Mouse (Mus musculus) midbrain, embryonic 16.5 days (tissue): ENCODE measurements around the gene Plcd3. TPM values are rescaled to one million over a fixed set of nuclear protein-coding genes. Genes with fewer than 3 reads are reported as not detected.

ENCODE experiments used
- ATAC-seq: fragments of 200-750 bp; cut with Nextera tagmentation; 2 replicates; pipeline ENCODE4 v1.8.0; 2017; ENCODE audit warnings: moderate TSS enrichment
- H3K27ac ChIP-seq: fragments of 300-500 bp; sonication (generic); 2 replicates; pipeline ENCODE4 v1.5.1; 2014; ENCODE audit warnings: mild to moderate bottlenecking, low read length, mixed read lengths
- H3K27me3 ChIP-seq: fragments of 300-500 bp; sonication (generic); 2 replicates; pipeline ENCODE4 v1.6.1; 2014; ENCODE audit warnings: low read depth, low read length, mixed read lengths; ENCODE audit not compliant: control insufficient read depth, insufficient read depth
- H3K36me3 ChIP-seq: fragments of 300-500 bp; sonication (generic); 2 replicates; pipeline ENCODE4 v1.6.1; 2014; ENCODE audit warnings: mild to moderate bottlenecking, low read length, moderate library complexity, mixed read lengths; ENCODE audit not compliant: control insufficient read depth, insufficient read depth
- H3K4me1 ChIP-seq: fragments of 300-500 bp; sonication (generic); 2 replicates; pipeline ENCODE4 v1.6.1; 2014; ENCODE audit warnings: mild to moderate bottlenecking, low read length, mixed read lengths; ENCODE audit not compliant: control insufficient read depth, insufficient read depth
- H3K4me2 ChIP-seq: fragments of 300-500 bp; sonication (generic); 2 replicates; pipeline ENCODE4 v1.6.1; 2014; ENCODE audit warnings: mild to moderate bottlenecking, low read length, mixed read lengths
- H3K4me3 ChIP-seq: fragments of 300-500 bp; sonication (generic); 2 replicates; pipeline ENCODE4 v1.5.1; 2014; ENCODE audit warnings: low read depth, mild to moderate bottlenecking, low read length, moderate library complexity, mixed read lengths
- H3K9ac ChIP-seq: fragments of 300-500 bp; sonication (generic); 2 replicates; pipeline ENCODE4 v1.6.1; 2014; ENCODE audit warnings: low read depth, low read length, mixed read lengths
- H3K9me3 ChIP-seq: fragments of 300-500 bp; sonication (generic); replicated peaks from 2 replicates; pipeline ENCODE4 v1.6.1; 2014; ENCODE audit warnings: mild to moderate bottlenecking, low read length, mixed read lengths; ENCODE audit not compliant: control insufficient read depth, poor library complexity, severe bottlenecking
- WGBS: fragments of 180-500 bp; shearing (Covaris S2); extraction: QIAGEN DNeasy Blood & Tissue Kit; methylation state at CpG from one replicate; pipeline ENCODE4 v1.1.7; 2014; 5-methylcytosine and 5-hydroxymethylcytosine counted together
- polyA plus RNA-seq: library from polyadenylated mRNA; unstranded; fragments of >200 nt; fragmentation: Nextera tagmentation; extraction: Ambion mirVana; gene quantifications from 2 replicates; pipeline ENCODE4 v1.2.1, GENCODE M21; 2015

Plcd3 gene
- polyA plus RNA-seq, 1 experiment from 2014 or later = 3.6 TPM

GRCm38 (mm10) chr11:103120315-103120714 is 18.9 kb upstream of the Plcd3 start:
- no peak overlapping the region for H3K9ac ChIP-seq
- H3K27me3 ChIP-seq = no peaks in the 10 kb centered on the region
- H3K9me3 ChIP-seq = no peaks in the 10 kb centered on the region
- H3K27ac ChIP-seq = no peak overlapping the region
- H3K4me1 ChIP-seq = peaks cover 18% of the 10 kb centered on the region
- no peak overlapping the region for H3K4me3 ChIP-seq
- no peaks in the 10 kb centered on the region for H3K36me3 ChIP-seq
- no peak overlapping the region for H3K4me2 ChIP-seq
- WGBS = 77% methylated on average over 5 of the region's 5 CpGs
- ATAC-seq = no peak

GRCm38 (mm10) chr11:103119609-103120008 is 18.2 kb upstream of the Plcd3 start:
- no peaks in the 10 kb centered on the region for H3K36me3 ChIP-seq
- H3K27me3 ChIP-seq = no peaks in the 10 kb centered on the region
- no peaks in the 10 kb centered on the region for H3K9me3 ChIP-seq
- no peak overlapping the region for H3K9ac ChIP-seq
- H3K4me1 ChIP-seq = peaks cover 21% of the 10 kb centered on the region
- ATAC-seq = no peak
- WGBS = 51% methylated on average over 5 of the region's 5 CpGs
- no peak overlapping the region for H3K4me3 ChIP-seq
- H3K4me2 ChIP-seq = no peak overlapping the region
- H3K27ac ChIP-seq = no peak overlapping the region

- H3K4me3 ChIP-seq = peak overlapping the region; percentile 0; the same call in 1 of the 2 replicates
- H3K4me1 ChIP-seq = peaks cover 22% of the 10 kb centered on the region
- WGBS = 78% methylated on average over 2 of the region's 2 CpGs
- H3K4me2 ChIP-seq = peak overlapping the region; percentile 93
- H3K27ac ChIP-seq = no peak overlapping the region
- H3K36me3 ChIP-seq = no peaks in the 10 kb centered on the region
- ATAC-seq = no peak
- H3K27me3 ChIP-seq = no peaks in the 10 kb centered on the region
- H3K9me3 ChIP-seq = no peaks in the 10 kb centered on the region
- peak overlapping the region; percentile 20; the same call in 1 of the 2 replicates for H3K9ac ChIP-seq
Measured at GRCm38 (mm10) chr11:103118866-103119265, 17.4 kb upstream of the Plcd3 start.

GRCm38 (mm10) chr11:103117591-103118009 is 16.1 kb upstream of the Plcd3 start:
- H3K4me1 ChIP-seq = peaks cover 22% of the 10 kb centered on the region
- peak overlapping the region; percentile 51 for H3K4me3 ChIP-seq
- no peaks in the 10 kb centered on the region for H3K36me3 ChIP-seq
- H3K4me2 ChIP-seq = peak overlapping the region; percentile 93
- H3K9ac ChIP-seq = peak overlapping the region; percentile 72
- no peaks in the 10 kb centered on the region for H3K9me3 ChIP-seq
- H3K27ac ChIP-seq = peak overlapping the region; percentile 54
- WGBS = under 1% methylated on average over 38 of the region's 38 CpGs
- ATAC-seq = no peak
- H3K27me3 ChIP-seq = peaks cover 10% of the 10 kb centered on the region; the same call in 1 of the 2 replicates

- Histone ChIP-seq H3K4me3 (peak overlapping the region; percentile 51), H3K36me3 (no peaks in the 10 kb centered on the region), H3K9ac (peak overlapping the region; percentile 72), H3K4me1 (peaks cover 24% of the 10 kb centered on the region), H3K27ac (peak overlapping the region; percentile 77), H3K4me2 (peak overlapping the region; percentile 93), H3K27me3 (peaks cover 15% of the 10 kb centered on the region), H3K9me3 (no peaks in the 10 kb centered on the region)
- 0% methylated on average over 35 of the region's 35 CpGs for WGBS
- ATAC-seq = peak; percentile 19; the same call in 1 of the 2 replicates
Measured at GRCm38 (mm10) chr11:103116959-103117590, 15.6 kb upstream of the Plcd3 start.

- peak; percentile 96 for ATAC-seq
- H3K9me3 ChIP-seq = no peaks in the 10 kb centered on the region
- peak within 1 kb of the TSS; percentile 77 for H3K9ac ChIP-seq
- under 1% methylated on average over 51 of the region's 53 CpGs for WGBS
- peak within 1 kb of the TSS; percentile 51 for H3K4me3 ChIP-seq
- H3K27me3 ChIP-seq = peaks cover 23% of the 10 kb centered on the region
- H3K27ac ChIP-seq = peak within 1 kb of the TSS; percentile 91
- peak within 1 kb of the TSS; percentile 93 for H3K4me2 ChIP-seq
- H3K4me1 ChIP-seq = peaks cover 31% of the 10 kb centered on the region
- H3K36me3 ChIP-seq = no peaks in the 10 kb centered on the region
Measured at GRCm38 (mm10) chr11:103116008-103116818, 14.8 kb upstream of the Plcd3 start, which contains the start of gene Hexim1. Hexim1 (plus strand) TSS chr11:103116231.

GRCm38 (mm10) chr11:103115163-103116007 is 13.9 kb upstream of the Plcd3 start:
- Histone ChIP-seq H3K27me3 (peaks cover 27% of the 10 kb centered on the region), H3K4me2 (peak overlapping the region; percentile 76), H3K36me3 (no peaks in the 10 kb centered on the region), H3K9me3 (no peaks in the 10 kb centered on the region), H3K9ac (peak overlapping the region; percentile 77), H3K27ac (peak overlapping the region; percentile 91), H3K4me1 (peaks cover 31% of the 10 kb centered on the region), H3K4me3 (peak overlapping the region; percentile 51)
- WGBS = under 1% methylated on average over 34 of the region's 34 CpGs
- ATAC-seq = peak; percentile 82

GRCm38 (mm10) chr11:103114270-103114943 is 12.9 kb upstream of the Plcd3 start:
- H3K4me3 ChIP-seq = peak overlapping the region; percentile 51
- 81% methylated on average over 11 of the region's 11 CpGs for WGBS
- H3K36me3 ChIP-seq = no peaks in the 10 kb centered on the region
- H3K27ac ChIP-seq = peak overlapping the region; percentile 91
- no peak for ATAC-seq
- H3K9me3 ChIP-seq = no peaks in the 10 kb centered on the region
- H3K4me2 ChIP-seq = peak overlapping the region; percentile 76
- peaks cover 29% of the 10 kb centered on the region for H3K4me1 ChIP-seq
- peak overlapping the region; percentile 77 for H3K9ac ChIP-seq
- H3K27me3 ChIP-seq = peaks cover 27% of the 10 kb centered on the region
